Mouse (Mus musculus): ENCODE data around the gene Ctnna3.
A peak's percentile ranks its signal among the peaks of the same experiment; 100 is the strongest.
"Not testable (repeated sequence)": the region's sequence is repeated elsewhere in the genome, so short reads cannot be mapped to it uniquely, and the experiment has no call there.

Ctnna3 gene

GRCm38 (mm10) chr10:63424475-63424814 lies 5.5 kb upstream of the Ctnna3 start:
- DNase-seq (ENCODE audit: low spot score) = peak; percentile 25

GRCm38 (mm10) chr10:63427146-63427545 lies 2.8 kb upstream of the Ctnna3 start:
- no peak for DNase-seq (ENCODE audit: low spot score)

GRCm38 (mm10) chr10:63428243-63429022 lies 1.5 kb upstream of the Ctnna3 start:
- peak; percentile 69 for DNase-seq (ENCODE audit: low spot score)

- DNase-seq (ENCODE audit: low spot score) = no peak
Measured at GRCm38 (mm10) chr10:63429023-63429340, 916 bp upstream of the Ctnna3 start.

GRCm38 (mm10) chr10:63429380-63429779 lies 518 bp upstream of the Ctnna3 start:
- DNase-seq (ENCODE audit: low spot score) = peak; percentile 95

- DNase-seq (ENCODE audit: low spot score) = no peak
Measured at GRCm38 (mm10) chr10:63431221-63431736, 1.4 kb downstream of the Ctnna3 start.

GRCm38 (mm10) chr10:63432099-63432498 lies 2.2 kb downstream of the Ctnna3 start:
- no peak for DNase-seq (ENCODE audit: low spot score)

- DNase-seq (ENCODE audit: low spot score) = no peak
Measured at GRCm38 (mm10) chr10:63432887-63433286, 3.0 kb downstream of the Ctnna3 start.

GRCm38 (mm10) chr10:63438736-63439262 lies 8.9 kb downstream of the Ctnna3 start:
- no peak for DNase-seq (ENCODE audit: low spot score)

- no peak for DNase-seq (ENCODE audit: low spot score)
Measured at GRCm38 (mm10) chr10:63439694-63440228, 9.9 kb downstream of the Ctnna3 start.

- not testable (repeated sequence) for DNase-seq (ENCODE audit: low spot score)
Measured at GRCm38 (mm10) chr10:63444602-63445387, 14.9 kb downstream of the Ctnna3 start.

- DNase-seq (ENCODE audit: low spot score) = no peak
Measured at GRCm38 (mm10) chr10:63453926-63454325, 24.0 kb downstream of the Ctnna3 start.

- no peak for DNase-seq (ENCODE audit: low spot score)
Measured at GRCm38 (mm10) chr10:63455110-63455878, 25.4 kb downstream of the Ctnna3 start.

- DNase-seq (ENCODE audit: low spot score) = no peak
Measured at GRCm38 (mm10) chr10:63457292-63458128, 27.6 kb downstream of the Ctnna3 start.

GRCm38 (mm10) chr10:63460935-63461334 lies 31.0 kb downstream of the Ctnna3 start:
- DNase-seq (ENCODE audit: low spot score) = no peak

GRCm38 (mm10) chr10:63472473-63472872 lies 42.6 kb downstream of the Ctnna3 start:
- no peak for DNase-seq (ENCODE audit: low spot score)

GRCm38 (mm10) chr10:63476167-63476647 lies 46.3 kb downstream of the Ctnna3 start:
- DNase-seq (ENCODE audit: low spot score) = no peak

- DNase-seq (ENCODE audit: low spot score) = no peak
Measured at GRCm38 (mm10) chr10:63478946-63479345, 49.0 kb downstream of the Ctnna3 start.

- DNase-seq (ENCODE audit: low spot score) = no peak
Measured at GRCm38 (mm10) chr10:63480066-63480465, 50.2 kb downstream of the Ctnna3 start.

GRCm38 (mm10) chr10:63488346-63488745 lies 58.4 kb downstream of the Ctnna3 start:
- DNase-seq (ENCODE audit: low spot score) = no peak

- no peak for DNase-seq (ENCODE audit: low spot score)
Measured at GRCm38 (mm10) chr10:63523956-63524355, 94.1 kb downstream of the Ctnna3 start.
